Mouse (Mus musculus) embryonic facial prominence, embryonic 10.5 days (tissue): Measurements from ENCODE around the gene Kng1. TPM values are rescaled to one million over a fixed set of nuclear protein-coding genes. Genes with fewer than 3 reads are reported as not detected.
"Not testable (repeated sequence)": the region's sequence is repeated elsewhere in the genome, so short reads cannot be mapped to it uniquely, and the experiment has no call there.

Experiments
- DNase-seq: peaks from one replicate; pipeline ENCODE4 v3.0.0-alpha.2; 2017; ENCODE audit warnings: low spot score
- H3K27ac ChIP-seq: fragments of 300-500 bp; sonication (generic); replicated peaks from 2 replicates; pipeline ENCODE4 v1.5.1; 2016; ENCODE audit warnings: mild to moderate bottlenecking
- H3K27me3 ChIP-seq: fragments of 300-500 bp; sonication (generic); replicated peaks from 2 replicates; pipeline ENCODE4 v1.6.1; 2016; ENCODE audit warnings: low read depth, mild to moderate bottlenecking; ENCODE audit not compliant: poor library complexity, severe bottlenecking
- H3K36me3 ChIP-seq: fragments of 300-500 bp; sonication (generic); replicated peaks from 2 replicates; pipeline ENCODE4 v1.6.1; 2016; ENCODE audit warnings: mild to moderate bottlenecking, moderate library complexity
- H3K4me1 ChIP-seq: fragments of 300-500 bp; sonication (generic); 2 replicates; pipeline ENCODE4 v1.6.1; 2016
- H3K4me3 ChIP-seq: fragments of 300-500 bp; sonication (generic); 2 replicates; pipeline ENCODE4 v1.5.1; 2016; ENCODE audit warnings: mild to moderate bottlenecking, moderate library complexity
- H3K9me3 ChIP-seq: fragments of 300-500 bp; sonication (generic); 2 replicates; pipeline ENCODE4 v1.6.1; 2016; ENCODE audit warnings: mild to moderate bottlenecking
- WGBS: fragments of 180-500 bp; shearing (Covaris S2); methylation state at CpG from one replicate; pipeline ENCODE4 v1.1.7; 2016; 5-methylcytosine and 5-hydroxymethylcytosine counted together
- polyA plus RNA-seq: library from polyadenylated mRNA; unstranded; fragments of >200 nt; fragmentation: Nextera tagmentation; extraction: Ambion mirVana; gene quantifications from 2 replicates; pipeline ENCODE4 v1.2.1, GENCODE M21; 2016

Gene Kng1
- polyA plus RNA-seq = not detected in 2 replicates

- H3K27ac ChIP-seq, H3K27me3 ChIP-seq, H3K9me3 ChIP-seq, H3K4me3 ChIP-seq, DNase-seq, H3K36me3 ChIP-seq, H3K4me1 ChIP-seq: not testable (repeated sequence)
- WGBS = 73% methylated on average over 1 of the region's 1 CpGs
Measured at GRCm38 (mm10) chr16:23057668-23058447, at the start of gene Kng1. Kng1 (plus strand) TSS chr16:23057865.

- not testable (repeated sequence) for H3K36me3 ChIP-seq, H3K27ac ChIP-seq, DNase-seq, H3K27me3 ChIP-seq, H3K4me3 ChIP-seq, H3K4me1 ChIP-seq, H3K9me3 ChIP-seq
- WGBS = 64% methylated on average over 2 of the region's 2 CpGs
Measured at GRCm38 (mm10) chr16:23013786-23014185, 43.9 kb upstream of the Kng1 start.

- H3K4me3 ChIP-seq, H3K27me3 ChIP-seq, H3K36me3 ChIP-seq, H3K27ac ChIP-seq, DNase-seq, H3K4me1 ChIP-seq, H3K9me3 ChIP-seq: not testable (repeated sequence)
- 89% methylated on average over 8 of the region's 8 CpGs for WGBS
Measured at GRCm38 (mm10) chr16:23014645-23015044, 43.0 kb upstream of the Kng1 start.

GRCm38 (mm10) chr16:23020571-23020970 lies 37.1 kb upstream of the Kng1 start:
- not testable (repeated sequence) for H3K4me1 ChIP-seq, H3K9me3 ChIP-seq, DNase-seq, H3K27me3 ChIP-seq, H3K27ac ChIP-seq, H3K36me3 ChIP-seq, H3K4me3 ChIP-seq
- WGBS = 29% methylated on average over 1 of the region's 1 CpGs

GRCm38 (mm10) chr16:23025111-23025510 lies 32.6 kb upstream of the Kng1 start:
- DNase-seq = no peak
- Histone ChIP-seq H3K27me3 (no peaks in the 10 kb centered on the region), H3K4me1 (0 out of 2 replicates have a peak, but pooled peaks cover 7% of the 10 kb centered on the region), H3K36me3 (no peaks in the 10 kb centered on the region), H3K27ac (no peak overlapping the region), H3K4me3 (no peak overlapping the region), H3K9me3 (no peaks in the 10 kb centered on the region)
- WGBS = 74% methylated on average over 6 of the region's 6 CpGs

GRCm38 (mm10) chr16:23026582-23026981 lies 31.1 kb upstream of the Kng1 start:
- Histone ChIP-seq H3K36me3 (no peaks in the 10 kb centered on the region), H3K9me3 (0 out of 2 replicates have a peak, but pooled peaks cover under 1% of the 10 kb centered on the region), H3K4me1 (0 out of 2 replicates have a peak, but pooled peaks cover 7% of the 10 kb centered on the region), H3K27ac (no peak overlapping the region), H3K27me3 (no peaks in the 10 kb centered on the region), H3K4me3 (no peak overlapping the region)
- no peak for DNase-seq

GRCm38 (mm10) chr16:23027341-23027740 lies 30.3 kb upstream of the Kng1 start:
- H3K36me3 ChIP-seq = not testable (repeated sequence)

GRCm38 (mm10) chr16:23028966-23029600 lies 28.6 kb upstream of the Kng1 start, which contains the start of gene Kng2:
Kng2 (minus strand) TSS chr16:23029482.
- 88% methylated on average over 3 of the region's 3 CpGs for WGBS

More at GRCm38 (mm10) chr16:23027341-23027740, 30.3 kb upstream of the Kng1 start:
- H3K9me3 ChIP-seq, H3K4me1 ChIP-seq, H3K4me3 ChIP-seq, DNase-seq, H3K27me3 ChIP-seq, H3K27ac ChIP-seq: not testable (repeated sequence)
- 53% methylated on average over 3 of the region's 3 CpGs for WGBS

GRCm38 (mm10) chr16:23030673-23031435 lies 26.8 kb upstream of the Kng1 start:
- H3K27me3 ChIP-seq = no peaks in the 10 kb centered on the region
- no peaks in the 10 kb centered on the region for H3K36me3 ChIP-seq
- WGBS = 86% methylated on average over 5 of the region's 5 CpGs
- H3K4me1 ChIP-seq = 0 out of 2 replicates have a peak, but pooled peaks cover 5% of the 10 kb centered on the region
- no peak for DNase-seq
- H3K9me3 ChIP-seq = 0 out of 2 replicates have a peak, but pooled peaks cover 7% of the 10 kb centered on the region
- no peak overlapping the region for H3K4me3 ChIP-seq
- H3K27ac ChIP-seq = no peak overlapping the region

More at GRCm38 (mm10) chr16:23028966-23029600, 28.6 kb upstream of the Kng1 start, which contains the start of gene Kng2:
- H3K36me3 ChIP-seq, DNase-seq, H3K27me3 ChIP-seq, H3K4me3 ChIP-seq, H3K4me1 ChIP-seq, H3K9me3 ChIP-seq, H3K27ac ChIP-seq: not testable (repeated sequence)

- WGBS = 93% methylated on average over 4 of the region's 4 CpGs
- Histone ChIP-seq H3K27me3 (no peaks in the 10 kb centered on the region), H3K36me3 (no peaks in the 10 kb centered on the region), H3K27ac (no peak overlapping the region), H3K4me3 (no peak overlapping the region), H3K4me1 (no peaks in the 10 kb centered on the region), H3K9me3 (0 out of 2 replicates have a peak, but pooled peaks cover 7% of the 10 kb centered on the region)
- no peak for DNase-seq
Measured at GRCm38 (mm10) chr16:23033673-23034072, 24.0 kb upstream of the Kng1 start.

GRCm38 (mm10) chr16:23037744-23038143 lies 19.9 kb upstream of the Kng1 start:
- Histone ChIP-seq H3K4me1 (peaks cover 10% of the 10 kb centered on the region), H3K27ac (no peak overlapping the region), H3K4me3 (no peak overlapping the region), H3K9me3 (no peaks in the 10 kb centered on the region), H3K27me3 (no peaks in the 10 kb centered on the region), H3K36me3 (no peaks in the 10 kb centered on the region)
- DNase-seq = no peak
- 90% methylated on average over 7 of the region's 7 CpGs for WGBS

GRCm38 (mm10) chr16:23039281-23039680 lies 18.4 kb upstream of the Kng1 start:
- WGBS = 92% methylated on average over 4 of the region's 4 CpGs
- Histone ChIP-seq H3K4me3 (no peak overlapping the region), H3K4me1 (peaks cover 10% of the 10 kb centered on the region), H3K27me3 (no peaks in the 10 kb centered on the region), H3K36me3 (no peaks in the 10 kb centered on the region), H3K9me3 (no peaks in the 10 kb centered on the region), H3K27ac (no peak overlapping the region)
- no peak for DNase-seq
